Mouse (Mus musculus) MEL-GATA-1-ER (cell line): ENCODE results near the gene Nsun5.

Source experiments
- DNase-seq: peaks from one replicate; pipeline ENCODE4 v3.0.0-alpha.2; 2012; ENCODE audit warnings: low read depth; ENCODE audit errors: extremely low read depth

Gene Nsun5

DNA sequence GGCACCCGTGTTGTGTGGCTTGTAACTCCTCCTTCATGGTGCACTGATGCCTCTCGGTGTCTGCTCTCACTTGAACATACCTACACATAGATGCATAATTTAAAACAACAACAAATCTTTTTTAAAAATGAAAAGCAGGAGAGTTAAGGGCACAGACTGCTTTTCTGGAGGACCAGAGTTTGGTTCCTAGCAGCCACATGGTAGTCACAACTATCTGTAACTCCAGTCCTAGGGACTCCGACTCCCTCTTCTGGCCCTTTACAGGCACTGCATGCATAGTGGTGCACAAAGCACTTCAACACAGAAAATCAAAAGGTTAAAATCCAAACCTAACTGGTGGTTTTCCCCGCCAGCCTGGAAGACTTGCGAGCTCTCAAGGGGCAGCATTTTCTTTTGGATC is 3.8 kb downstream of the Nsun5 start:
- DNase-seq, result no peak

DNA sequence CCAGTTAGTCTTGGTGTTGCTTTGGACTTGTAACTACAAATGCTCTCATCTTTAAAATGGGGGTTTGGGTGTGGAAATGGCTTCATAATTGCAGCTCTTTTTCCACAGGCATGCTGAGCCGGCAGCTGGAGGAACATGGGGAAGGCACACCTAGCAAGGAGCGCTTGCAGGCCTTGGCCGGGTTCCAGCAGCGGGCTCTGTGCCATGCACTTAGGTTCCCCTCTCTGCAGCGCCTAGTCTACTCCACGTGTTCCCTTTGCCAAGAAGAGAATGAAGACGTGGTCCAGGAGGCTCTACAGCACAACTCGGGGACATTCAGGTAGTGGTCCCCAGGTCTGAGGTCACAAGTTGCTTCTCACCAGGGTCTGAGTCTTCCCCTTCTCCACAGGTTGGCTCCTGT is 5.4 kb downstream of the Nsun5 start:
- DNase-seq, result no peak

- DNase-seq, result no peak
These were observed 6.6 kb downstream of the Nsun5 start for GRCm38 (mm10) chr5:135376341-135376740.

DNA sequence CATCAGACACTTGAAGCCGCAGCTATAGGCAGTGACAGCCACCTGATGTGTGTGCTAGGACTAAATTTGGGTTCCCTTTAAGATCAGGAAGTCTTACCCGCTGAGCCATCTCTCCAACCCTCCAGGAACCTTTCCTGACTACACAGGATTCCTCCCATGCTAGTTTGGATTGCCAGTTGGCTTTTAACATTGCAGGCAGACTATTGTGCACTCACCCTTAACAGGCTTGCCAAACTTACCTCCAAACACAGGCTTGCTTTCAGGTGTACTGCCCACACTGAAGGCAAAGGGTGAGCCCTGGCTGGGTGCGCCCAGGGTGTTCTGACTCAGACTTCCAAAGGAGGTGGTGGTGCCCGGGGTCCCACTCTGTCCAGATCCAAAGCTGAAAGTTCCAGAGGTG is 10.9 kb downstream of the Nsun5 start:
- no peak for DNase-seq

DNA sequence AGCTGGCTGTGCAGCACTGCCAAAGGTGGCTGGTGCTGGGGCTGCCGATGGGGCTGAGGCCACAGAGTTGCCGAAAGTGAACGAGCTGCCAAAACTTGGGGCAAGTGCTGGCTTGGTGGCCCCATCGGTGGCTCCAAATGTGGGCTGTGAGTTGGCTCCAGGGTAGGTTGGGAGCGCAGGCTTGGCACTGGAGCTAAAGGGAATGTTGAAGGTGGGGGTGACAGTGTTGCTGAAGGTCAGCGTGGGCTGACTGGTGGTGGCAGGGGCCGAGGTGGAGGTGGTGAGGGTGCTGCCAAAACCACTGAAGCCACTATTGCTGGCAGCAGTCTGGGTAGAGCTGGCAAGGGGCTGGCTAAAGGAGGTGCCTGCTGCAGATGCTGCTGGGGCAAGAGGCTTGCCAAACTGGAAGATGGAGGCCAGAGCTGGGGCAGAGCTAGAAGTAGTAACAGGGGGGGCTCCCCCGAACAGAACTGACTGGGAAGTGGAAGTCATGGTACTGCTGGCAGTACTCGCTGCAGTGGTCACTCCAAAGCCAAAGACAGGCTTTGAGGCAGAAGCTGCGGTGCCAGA is 11.7 kb downstream of the Nsun5 start:
- no peak for DNase-seq

DNA sequence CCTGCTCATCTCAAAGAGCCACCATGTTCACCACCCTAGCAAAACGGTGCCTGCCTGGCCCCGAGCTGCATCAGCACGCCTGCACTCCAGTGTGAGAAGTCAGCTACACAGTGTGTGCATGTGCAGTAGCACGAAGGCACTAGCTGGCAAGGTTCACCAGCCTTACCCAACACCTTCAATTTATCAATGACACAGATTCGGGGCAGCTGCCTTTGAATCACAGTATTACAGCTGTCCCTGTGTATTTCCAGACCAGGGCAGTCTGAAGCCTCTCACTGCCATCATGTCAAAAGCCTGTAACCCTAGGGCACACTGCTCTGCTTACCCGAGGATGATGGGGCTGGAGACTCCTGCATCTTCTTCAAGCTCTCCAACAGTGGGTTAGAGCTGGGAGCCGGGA is 13.0 kb downstream of the Nsun5 start:
- no peak for DNase-seq

GRCm38 (mm10) chr5:135383771-135384170 is 14.0 kb downstream of the Nsun5 start:
- no peak for DNase-seq

- peak; percentile 71 for DNase-seq
These were observed 24.5 kb downstream of the Nsun5 start, which contains the start of gene Pom121 for GRCm38 (mm10) chr5:135394004-135394823. Gene Pom121, minus strand, starts transcription at chr5:135394546.

GRCm38 (mm10) chr5:135395826-135396225 is 26.1 kb downstream of the Nsun5 start:
- peak; percentile 75 for DNase-seq

DNA sequence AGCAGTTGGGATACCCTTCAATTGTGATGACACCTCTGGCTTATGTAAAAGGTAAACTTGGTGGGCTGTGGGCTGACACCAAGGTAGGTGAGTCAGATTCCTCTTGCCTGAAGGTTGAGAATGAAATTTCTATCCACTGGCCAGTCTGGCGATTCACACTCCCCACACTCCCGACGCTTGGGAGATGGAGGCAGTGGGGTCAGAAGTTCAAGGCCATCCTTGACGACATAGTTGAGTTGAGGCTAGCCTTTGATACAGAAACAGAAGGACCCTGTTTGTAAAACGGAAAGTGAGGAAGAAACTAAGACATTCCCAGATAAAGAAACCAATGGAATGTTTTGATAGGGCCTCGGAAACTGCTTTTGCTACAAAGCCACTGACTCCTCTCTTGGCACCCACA is 29.6 kb downstream of the Nsun5 start:
- DNase-seq, result no peak

GRCm38 (mm10) chr5:135400244-135400643 is 30.5 kb downstream of the Nsun5 start:
- DNase-seq, result peak; percentile 49

DNA sequence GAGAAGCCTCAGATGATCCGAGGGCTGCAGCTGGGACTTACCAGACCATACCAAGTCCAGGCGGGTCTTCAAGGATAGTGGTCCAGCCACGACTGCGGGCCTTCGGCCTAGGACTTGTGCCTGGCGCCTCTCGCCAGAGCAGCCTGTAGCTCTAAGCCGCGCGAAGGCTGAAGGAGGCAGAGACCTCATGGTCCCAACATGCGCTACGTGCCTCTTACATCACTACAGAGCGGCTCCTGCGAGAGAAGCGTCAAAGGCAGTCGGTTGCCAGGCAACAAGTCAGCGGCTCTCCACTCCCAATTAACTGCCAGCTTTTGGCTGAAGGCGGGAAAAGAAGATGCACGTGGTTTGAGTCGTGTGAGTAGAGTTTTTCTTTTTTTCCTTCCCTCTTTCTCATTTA is 34.9 kb downstream of the Nsun5 start:
- no peak for DNase-seq

DNA sequence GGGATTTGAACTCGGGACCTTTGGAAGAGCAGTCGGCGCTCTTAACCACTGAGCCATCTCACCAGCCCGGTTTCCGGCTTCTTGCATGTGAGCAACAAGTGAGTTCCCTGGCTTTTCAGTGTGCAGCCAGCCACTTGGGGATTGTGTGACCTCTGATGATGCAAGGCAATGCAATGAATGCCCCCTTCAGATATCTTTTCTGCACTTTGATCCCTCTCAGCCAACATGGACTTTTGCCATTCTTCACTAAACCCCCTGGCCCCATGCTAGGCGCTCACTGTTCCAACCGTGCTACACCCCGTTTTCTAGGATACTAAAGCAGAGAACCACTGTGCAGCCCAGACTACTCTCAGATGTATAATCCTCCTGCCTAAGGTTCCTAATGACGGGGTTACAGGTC is 35.7 kb downstream of the Nsun5 start:
- no peak for DNase-seq

GRCm38 (mm10) chr5:135408114-135408513 is 38.4 kb downstream of the Nsun5 start:
- DNase-seq, result no peak

DNA sequence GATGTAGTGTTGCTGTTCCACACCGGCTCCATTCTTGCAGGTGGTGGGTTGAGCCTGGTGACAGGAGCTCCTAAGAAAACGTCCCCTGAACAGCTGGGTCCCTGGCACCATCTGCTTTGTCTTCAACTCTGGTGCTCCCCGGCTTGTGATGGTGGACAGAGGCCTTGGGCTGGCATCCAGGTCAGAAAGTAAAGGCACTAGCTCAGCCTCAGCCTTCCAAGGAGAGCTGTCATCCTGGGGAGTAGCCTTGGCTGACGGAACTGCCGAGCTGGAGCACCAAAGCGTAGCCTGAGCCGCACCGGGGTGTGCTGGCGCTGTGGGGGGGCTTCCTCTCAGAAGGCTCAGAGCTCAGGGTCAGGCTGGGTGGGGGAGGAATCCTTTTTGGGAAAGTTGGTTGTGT is 40.5 kb downstream of the Nsun5 start:
- DNase-seq, result no peak
